Mouse (Mus musculus) spleen, postnatal 10 days (tissue): ENCODE measurements at regions not wholly inside any gene's neighbourhood (a gene's known extent, or its start where the extent isn't known, plus 50 kb on each side); places are given as distances from the start of the nearest gene placed in this dataset.

Source experiments
- DNase-seq, 2 experiments: peaks; one replicate each; pipeline ENCODE4 v3.0.0; 2021 to 2022; ENCODE audit warnings: low spot score in 2 of 2

- DNase-seq: no peak
These were observed 67.5 kb downstream of the Lmo4 start for GRCm38 (mm10) chr3:144137483-144137882.

GRCm38 (mm10) chr3:144136432-144136831, 68.6 kb downstream of the Lmo4 start:
- DNase-seq: no peak

GRCm38 (mm10) chr3:144135646-144136045, 69.4 kb downstream of the Lmo4 start:
- no peak for DNase-seq

- no peak for DNase-seq
These were observed 77.0 kb downstream of the Lmo4 start for GRCm38 (mm10) chr3:144128042-144128441.

GRCm38 (mm10) chr3:144124353-144124752, 80.7 kb downstream of the Lmo4 start:
- no peak for DNase-seq

- no peak for DNase-seq
These were observed 81.5 kb downstream of the Lmo4 start for GRCm38 (mm10) chr3:144123361-144124072.

- DNase-seq: no peak
These were observed 85.9 kb downstream of the Lmo4 start for GRCm38 (mm10) chr3:144119076-144119475.

GRCm38 (mm10) chr3:144113672-144114645, 91.1 kb downstream of the Lmo4 start:
- DNase-seq: no peak

- DNase-seq: no peak
These were observed 94.5 kb downstream of the Lmo4 start for GRCm38 (mm10) chr3:144110331-144111080.

- DNase-seq: no peak
These were observed 95.3 kb downstream of the Lmo4 start for GRCm38 (mm10) chr3:144109769-144110168.

- no peak for DNase-seq
These were observed 96.7 kb downstream of the Lmo4 start for GRCm38 (mm10) chr3:144108310-144108709.

GRCm38 (mm10) chr3:144107664-144108063, 97.4 kb downstream of the Lmo4 start:
- DNase-seq: no peak

GRCm38 (mm10) chr3:144104366-144104765, 100.7 kb downstream of the Lmo4 start:
- no peak for DNase-seq

- no peak for DNase-seq
These were observed 105.6 kb downstream of the Lmo4 start for GRCm38 (mm10) chr3:144099444-144099843.

- DNase-seq: no peak
These were observed 106.3 kb downstream of the Lmo4 start for GRCm38 (mm10) chr3:144098762-144099161.

- no peak for DNase-seq
These were observed 113.8 kb downstream of the Lmo4 start for GRCm38 (mm10) chr3:144091231-144091630.

GRCm38 (mm10) chr3:144089790-144090256, 115.2 kb downstream of the Lmo4 start:
- no peak for DNase-seq

- no peak for DNase-seq
These were observed 116.6 kb downstream of the Lmo4 start for GRCm38 (mm10) chr3:144088261-144088884.

GRCm38 (mm10) chr3:144087771-144088170, 117.2 kb downstream of the Lmo4 start:
- DNase-seq: no peak

- no peak for DNase-seq
These were observed 118.8 kb downstream of the Lmo4 start for GRCm38 (mm10) chr3:144086176-144086575.

- no peak for DNase-seq
These were observed 125.1 kb downstream of the Lmo4 start for GRCm38 (mm10) chr3:144079960-144080359.
